Mouse (Mus musculus): ENCODE measurements at regions not wholly inside any gene's neighbourhood (a gene's known extent, or its start where the extent isn't known, plus 50 kb on each side); places are given as distances from the start of the nearest gene placed in this dataset.

DNA sequence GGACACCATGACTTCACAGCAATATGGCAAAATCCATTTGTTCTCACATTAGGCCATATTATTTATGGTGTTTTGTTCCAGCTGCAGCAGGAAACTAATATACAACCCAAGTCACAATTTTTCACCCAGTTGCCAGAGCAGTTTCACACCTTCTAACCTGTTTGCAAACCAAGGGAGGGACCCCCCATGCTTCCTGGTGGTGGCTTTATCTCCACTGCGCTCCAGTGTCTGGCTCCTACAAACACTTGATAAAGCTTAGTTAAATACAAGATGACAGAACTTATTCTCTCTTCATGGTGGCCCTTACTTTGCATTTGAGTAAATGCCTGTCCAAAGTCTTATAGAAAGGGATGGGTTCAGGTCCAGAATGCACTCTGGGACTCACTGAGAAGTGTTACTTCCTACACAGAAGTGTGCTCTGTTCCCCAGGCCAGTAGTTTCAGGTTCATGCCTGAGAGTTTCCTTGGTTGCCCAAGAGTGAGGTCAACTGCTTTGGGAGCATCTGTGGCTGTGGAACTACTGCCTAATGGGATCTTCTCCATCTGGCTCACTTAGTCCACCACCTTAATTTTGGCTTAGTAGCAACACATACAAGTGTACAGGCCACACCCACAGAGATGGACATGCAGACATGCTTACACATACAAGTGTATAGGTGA is 186.9 kb downstream of the Rnf152 start:
- ATAC-seq (ENCODE audit: borderline replicate concordance, extremely low read depth, low FRiP score, low TSS enrichment): no peak
- Histone ChIP-seq H3K9ac (no peak overlapping the region), H3K4me3 (no peak overlapping the region), H3K9me3 (no peaks in the 10 kb centered on the region), H3K27me3 (no peaks in the 10 kb centered on the region), H3K4me1 (no peaks in the 10 kb centered on the region), H3K4me2 (no peak overlapping the region), H3K27ac (no peak overlapping the region), H3K36me3 (no peaks in the 10 kb centered on the region)
- WGBS: 51% methylated on average over 1 of the region's 1 CpGs

GRCm38 (mm10) chr1:105168808-105169207 is 187.7 kb downstream of the Rnf152 start:
- ATAC-seq (ENCODE audit: borderline replicate concordance, extremely low read depth, low FRiP score, low TSS enrichment): no peak
- Histone ChIP-seq H3K36me3 (no peaks in the 10 kb centered on the region), H3K4me3 (no peak overlapping the region), H3K9me3 (no peaks in the 10 kb centered on the region), H3K4me1 (no peaks in the 10 kb centered on the region), H3K27ac (no peak overlapping the region), H3K9ac (no peak overlapping the region), H3K4me2 (no peak overlapping the region), H3K27me3 (no peaks in the 10 kb centered on the region)
- 31% methylated on average over 1 of the region's 1 CpGs for WGBS

GRCm38 (mm10) chr1:105157459-105158124 is 198.9 kb downstream of the Rnf152 start:
- H3K4me2 ChIP-seq: no peak overlapping the region
- 46% methylated on average over 2 of the region's 2 CpGs for WGBS
- H3K4me1 ChIP-seq: no peaks in the 10 kb centered on the region
- no peak overlapping the region for H3K4me3 ChIP-seq
- no peaks in the 10 kb centered on the region for H3K27me3 ChIP-seq
- H3K9ac ChIP-seq: no peak overlapping the region
- H3K36me3 ChIP-seq: no peaks in the 10 kb centered on the region
- no peak overlapping the region for H3K27ac ChIP-seq
- no peak for ATAC-seq (ENCODE audit: borderline replicate concordance, extremely low read depth, low FRiP score, low TSS enrichment)
- H3K9me3 ChIP-seq: no peaks in the 10 kb centered on the region

GRCm38 (mm10) chr1:105152175-105152828 is 204.2 kb downstream of the Rnf152 start:
- 58% methylated on average over 6 of the region's 6 CpGs for WGBS
- Histone ChIP-seq H3K9ac (no peak overlapping the region), H3K36me3 (no peaks in the 10 kb centered on the region), H3K27me3 (no peaks in the 10 kb centered on the region), H3K9me3 (no peaks in the 10 kb centered on the region), H3K27ac (0 out of 2 replicates have a peak overlapping the region, but pooled peaks have one; percentile 8), H3K4me2 (no peak overlapping the region), H3K4me3 (no peak overlapping the region), H3K4me1 (no peaks in the 10 kb centered on the region)
- peak; percentile 19; the same call in 1 of the 2 replicates for ATAC-seq (ENCODE audit: borderline replicate concordance, extremely low read depth, low FRiP score, low TSS enrichment)

GRCm38 (mm10) chr1:105151466-105151846 is 205.1 kb downstream of the Rnf152 start:
- no peaks in the 10 kb centered on the region for H3K4me1 ChIP-seq
- no peak overlapping the region for H3K4me3 ChIP-seq
- no peak for ATAC-seq (ENCODE audit: borderline replicate concordance, extremely low read depth, low FRiP score, low TSS enrichment)
- 61% methylated on average over 1 of the region's 1 CpGs for WGBS
- H3K4me2 ChIP-seq: no peak overlapping the region
- H3K27ac ChIP-seq: no peak overlapping the region
- H3K27me3 ChIP-seq: no peaks in the 10 kb centered on the region
- no peaks in the 10 kb centered on the region for H3K9me3 ChIP-seq
- H3K36me3 ChIP-seq: no peaks in the 10 kb centered on the region
- H3K9ac ChIP-seq: no peak overlapping the region

DNA sequence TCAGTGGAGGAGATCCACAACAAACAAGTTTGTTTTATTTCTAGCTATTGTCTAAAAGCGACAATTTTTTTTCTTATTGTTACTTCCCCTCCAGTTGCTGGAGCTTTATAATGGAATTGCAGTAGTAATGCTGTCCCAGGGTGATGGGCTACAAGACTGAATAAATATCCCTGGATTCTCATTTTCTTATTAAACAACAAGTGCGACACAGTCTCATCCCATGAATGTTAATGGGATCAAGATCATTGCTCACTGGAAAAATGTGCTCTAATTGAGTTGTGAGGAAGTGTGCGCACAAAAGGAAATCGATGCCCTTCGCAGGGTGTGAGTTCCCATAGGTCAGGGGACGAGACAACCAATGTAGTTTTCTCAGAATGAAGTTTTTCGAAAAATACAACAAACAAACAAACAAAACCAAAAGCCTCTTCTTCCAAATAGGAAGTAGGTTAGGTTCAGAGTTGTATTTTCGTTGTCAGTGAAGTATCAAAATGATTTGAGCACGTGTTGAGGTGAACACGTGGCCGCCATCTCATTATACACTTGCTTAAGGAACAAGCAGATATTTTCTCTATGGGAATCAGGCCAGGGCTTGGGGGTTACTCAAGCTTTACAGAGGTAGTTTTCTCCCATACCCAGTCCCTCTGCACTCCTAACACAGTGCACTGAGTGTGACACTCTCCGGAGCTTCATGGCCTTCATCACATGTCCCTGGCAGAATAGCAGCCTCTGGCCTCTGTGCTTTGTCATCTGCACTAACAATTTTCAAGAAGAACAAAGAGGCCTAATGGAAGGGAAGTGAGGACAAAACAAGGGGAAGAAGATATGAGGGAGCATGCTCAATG is 205.7 kb downstream of the Rnf152 start:
- ATAC-seq (ENCODE audit: borderline replicate concordance, extremely low read depth, low FRiP score, low TSS enrichment): no peak
- WGBS: 86% methylated on average over 12 of the region's 12 CpGs
- Histone ChIP-seq H3K9ac (no peak overlapping the region), H3K4me1 (no peaks in the 10 kb centered on the region), H3K27me3 (no peaks in the 10 kb centered on the region), H3K9me3 (no peaks in the 10 kb centered on the region), H3K27ac (no peak overlapping the region), H3K4me2 (no peak overlapping the region), H3K4me3 (no peak overlapping the region), H3K36me3 (no peaks in the 10 kb centered on the region)

DNA sequence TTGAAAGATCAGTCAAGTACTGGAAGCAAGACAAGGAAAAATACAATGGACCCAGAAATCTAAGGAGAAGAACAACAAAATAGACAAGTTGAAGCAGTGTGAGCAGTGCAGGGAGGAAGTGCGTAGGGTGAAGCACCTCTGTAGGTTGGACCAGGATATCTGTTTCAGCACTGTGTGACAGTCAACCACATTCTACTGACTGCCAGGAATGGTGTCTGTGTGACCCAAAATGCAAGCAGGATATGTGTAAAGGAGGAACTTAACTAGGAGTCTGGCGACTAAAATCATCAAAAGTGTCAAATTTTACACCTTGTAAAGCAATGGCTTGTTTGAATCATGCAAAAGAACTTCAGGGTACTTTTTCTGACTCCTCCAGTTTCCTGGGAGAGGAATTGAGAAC is 207.7 kb downstream of the Rnf152 start:
- Histone ChIP-seq H3K9me3 (no peaks in the 10 kb centered on the region), H3K4me1 (no peaks in the 10 kb centered on the region), H3K4me3 (no peak overlapping the region), H3K4me2 (no peak overlapping the region), H3K36me3 (no peaks in the 10 kb centered on the region), H3K27me3 (no peaks in the 10 kb centered on the region), H3K27ac (no peak overlapping the region), H3K9ac (no peak overlapping the region)
- ATAC-seq (ENCODE audit: borderline replicate concordance, extremely low read depth, low FRiP score, low TSS enrichment): no peak
- WGBS: 95% methylated on average over 2 of the region's 2 CpGs

GRCm38 (mm10) chr1:105148048-105148447 is 208.5 kb downstream of the Rnf152 start:
- Histone ChIP-seq H3K4me1 (no peaks in the 10 kb centered on the region), H3K4me2 (no peak overlapping the region), H3K4me3 (no peak overlapping the region), H3K36me3 (no peaks in the 10 kb centered on the region), H3K9ac (no peak overlapping the region), H3K9me3 (no peaks in the 10 kb centered on the region), H3K27me3 (no peaks in the 10 kb centered on the region), H3K27ac (no peak overlapping the region)
- no peak for ATAC-seq (ENCODE audit: borderline replicate concordance, extremely low read depth, low FRiP score, low TSS enrichment)

DNA sequence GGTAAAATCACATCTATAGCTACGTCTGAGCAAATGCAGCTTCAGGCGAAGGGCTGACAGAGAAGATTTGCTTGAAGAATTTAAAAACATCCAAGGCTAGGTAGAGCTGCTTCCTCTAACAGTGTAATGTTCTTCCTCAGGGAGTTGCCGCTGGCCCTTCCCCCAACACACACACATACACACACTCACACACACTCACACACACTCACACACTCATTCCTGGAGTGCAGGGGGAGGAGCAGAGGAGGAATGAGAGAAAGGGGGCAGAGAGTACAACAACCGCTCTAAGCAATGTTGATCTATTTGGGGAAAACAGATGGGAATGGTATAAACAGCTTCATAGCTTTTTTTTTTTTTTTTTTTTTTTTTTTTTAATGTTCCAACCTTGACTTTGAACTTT is 232.6 kb downstream of the Rnf152 start:
- Histone ChIP-seq H3K27ac (no peak overlapping the region), H3K4me1 (peaks cover 4% of the 10 kb centered on the region; the same call in 1 of the 2 replicates), H3K9ac (no peak overlapping the region), H3K4me2 (no peak overlapping the region), H3K9me3 (no peaks in the 10 kb centered on the region), H3K36me3 (no peaks in the 10 kb centered on the region), H3K4me3 (no peak overlapping the region), H3K27me3 (no peaks in the 10 kb centered on the region)
- 43% methylated on average over 4 of the region's 4 CpGs for WGBS
- no peak for ATAC-seq (ENCODE audit: borderline replicate concordance, extremely low read depth, low FRiP score, low TSS enrichment)

DNA sequence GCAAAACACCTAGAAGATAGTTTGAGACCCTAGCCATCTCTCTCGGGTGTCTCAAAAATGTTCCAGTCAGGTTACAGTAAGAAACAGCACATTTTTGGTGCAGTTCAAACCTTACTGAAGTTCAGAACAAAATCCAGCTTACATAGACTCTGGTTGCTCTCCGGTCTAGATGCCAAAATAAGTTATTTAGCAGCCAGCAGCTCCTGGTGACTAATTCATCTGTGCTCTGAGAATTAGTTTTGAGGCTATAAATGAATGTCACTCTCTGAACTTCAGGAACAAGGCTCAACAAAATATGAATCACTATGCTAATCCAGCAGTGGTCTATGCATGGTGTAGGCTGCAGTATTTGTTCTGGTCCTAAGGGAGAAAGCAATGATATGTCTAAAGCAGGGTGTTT is 238.6 kb downstream of the Rnf152 start:
- no peaks in the 10 kb centered on the region for H3K27me3 ChIP-seq
- no peak overlapping the region for H3K9ac ChIP-seq
- no peaks in the 10 kb centered on the region for H3K4me1 ChIP-seq
- H3K4me3 ChIP-seq: no peak overlapping the region
- H3K4me2 ChIP-seq: no peak overlapping the region
- H3K36me3 ChIP-seq: no peaks in the 10 kb centered on the region
- no peak for ATAC-seq (ENCODE audit: borderline replicate concordance, extremely low read depth, low FRiP score, low TSS enrichment)
- WGBS: 62% methylated on average over 2 of the region's 2 CpGs
- H3K27ac ChIP-seq: no peak overlapping the region
- H3K9me3 ChIP-seq: no peaks in the 10 kb centered on the region

DNA sequence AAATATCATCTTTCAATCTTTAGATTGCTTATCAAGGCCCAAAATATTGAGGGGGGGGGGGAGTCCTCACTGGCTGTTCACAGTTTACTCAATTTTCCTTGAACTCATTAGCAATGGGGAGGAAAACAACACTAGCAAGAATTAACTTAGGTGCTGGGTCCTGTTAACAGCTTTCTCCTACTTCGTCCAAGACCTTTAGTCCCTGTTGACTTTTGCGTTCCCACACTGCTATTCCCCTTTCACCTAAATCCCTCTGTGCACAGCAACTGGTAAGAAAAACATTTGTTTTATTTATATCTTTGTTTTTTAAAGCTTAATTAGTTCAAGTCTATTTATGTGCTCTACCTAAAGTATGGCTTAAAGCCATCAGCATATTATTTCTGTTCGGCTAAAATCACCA is 240.3 kb downstream of the Rnf152 start:
- H3K4me3 ChIP-seq: no peak overlapping the region
- H3K9me3 ChIP-seq: no peaks in the 10 kb centered on the region
- H3K27ac ChIP-seq: no peak overlapping the region
- no peaks in the 10 kb centered on the region for H3K36me3 ChIP-seq
- H3K4me1 ChIP-seq: peaks cover 3% of the 10 kb centered on the region; the same call in 1 of the 2 replicates
- no peaks in the 10 kb centered on the region for H3K27me3 ChIP-seq
- no peak overlapping the region for H3K4me2 ChIP-seq
- no peak overlapping the region for H3K9ac ChIP-seq
- WGBS: 84% methylated on average over 3 of the region's 3 CpGs
- no peak for ATAC-seq (ENCODE audit: borderline replicate concordance, extremely low read depth, low FRiP score, low TSS enrichment)

DNA sequence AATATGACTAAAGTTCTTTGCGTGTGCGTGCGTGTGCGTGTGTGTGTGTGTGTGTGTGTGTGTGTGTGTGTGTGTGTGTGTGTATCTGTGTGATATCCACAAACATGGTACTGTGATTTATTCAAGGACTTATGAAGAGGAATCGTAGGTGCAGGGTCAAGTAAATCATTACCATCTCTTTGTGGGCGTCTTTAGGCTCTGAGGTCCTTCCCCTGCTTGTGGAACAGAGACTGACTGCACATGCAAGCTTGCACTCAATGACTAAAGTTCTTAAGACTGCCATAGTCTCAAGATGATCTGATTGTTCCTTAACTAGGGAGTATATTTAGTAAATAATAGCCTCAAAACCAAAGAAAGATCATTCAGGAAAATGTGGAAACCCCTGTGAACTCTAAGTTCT is 241.1 kb downstream of the Rnf152 start:
- Histone ChIP-seq H3K9ac (no peak overlapping the region), H3K27me3 (no peaks in the 10 kb centered on the region), H3K9me3 (no peaks in the 10 kb centered on the region), H3K4me1 (peaks cover 5% of the 10 kb centered on the region; the same call in 1 of the 2 replicates), H3K4me2 (no peak overlapping the region), H3K27ac (no peak overlapping the region), H3K4me3 (no peak overlapping the region), H3K36me3 (no peaks in the 10 kb centered on the region)
- no peak for ATAC-seq (ENCODE audit: borderline replicate concordance, extremely low read depth, low FRiP score, low TSS enrichment)
- 84% methylated on average over 6 of the region's 6 CpGs for WGBS

All from lung, embryonic 15.5 days (tissue).